ENCODE assay signal across 8 mouse cellular contexts in the genomic region with DNA sequence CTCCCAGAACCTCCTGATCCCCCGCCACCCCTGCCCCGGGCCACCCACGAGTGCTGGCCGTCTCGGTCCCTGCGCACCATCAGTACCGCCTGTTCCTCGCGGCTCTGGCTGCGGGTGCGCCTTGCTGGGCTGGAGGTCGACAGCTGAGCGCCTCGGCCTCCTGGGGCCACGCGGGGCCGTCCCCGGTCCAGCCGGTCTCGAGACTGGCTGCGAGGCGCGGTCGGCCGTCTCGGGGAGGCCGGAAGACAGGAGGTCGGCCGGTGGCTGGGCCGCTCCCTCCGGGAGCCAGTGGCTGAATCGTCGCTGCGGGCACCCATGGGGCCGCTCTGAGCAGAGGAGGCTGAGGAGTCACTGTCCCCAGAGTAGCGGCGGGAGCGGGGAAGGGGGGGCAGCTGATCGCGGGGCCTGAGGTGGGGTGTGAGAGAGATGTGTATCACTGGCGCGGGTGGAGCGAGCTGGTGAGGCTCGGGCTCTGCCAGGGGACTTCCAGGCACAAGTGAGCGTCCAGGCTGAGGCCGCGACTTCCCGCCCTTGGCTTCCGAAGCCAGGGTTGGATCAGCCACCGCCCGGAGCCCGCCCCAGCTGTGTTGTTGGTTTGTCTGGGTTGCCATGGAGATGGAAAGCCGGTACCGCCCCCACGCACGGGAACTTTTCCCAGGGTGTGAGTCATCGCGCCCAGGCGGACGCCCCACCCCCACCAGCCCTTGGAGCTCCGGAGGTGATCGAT. TPM values are rescaled to one million over a fixed set of nuclear protein-coding genes. Genes with fewer than 3 reads are reported as not detected.
DNase-seq lines count a peak whose midpoint lies in the region; ATAC-seq lines count a peak whose summit lies in the region.

No protein-coding gene starts in this region.

- H3K4me3 ChIP-seq in intestine, embryonic 14.5 days (ENCODE audit: low read depth, low read length), result peak overlapping the region; percentile 29
- peak overlapping the region; percentile 95 for H3K4me3 ChIP-seq in megakaryocyte, embryonic 14.5 days (replicated peaks)

- peaks cover 31% of the 10 kb centered on the region for H3K4me1 ChIP-seq in intestine, embryonic 14.5 days (replicated peaks; ENCODE audit: control insufficient read depth, insufficient read depth, low read length)
- peaks cover 94% of the 10 kb centered on the region for H3K4me1 ChIP-seq in megakaryocyte, embryonic 14.5 days

- peak overlapping the region; percentile 63 for H3K4me2 ChIP-seq in intestine, embryonic 14.5 days (ENCODE audit: low read length)

- H3K9ac ChIP-seq in intestine, embryonic 14.5 days (ENCODE audit: low read length), result peak overlapping the region; percentile 23

- H3K9me3 ChIP-seq in intestine, embryonic 14.5 days (ENCODE audit: control insufficient read depth, low read length), result no peaks in the 10 kb centered on the region
- H3K9me3 ChIP-seq in megakaryocyte, embryonic 14.5 days, result peaks cover 51% of the 10 kb centered on the region

- DNase-seq in adrenal gland, adult (ENCODE audit: inconsistent age in 2 of 2, low spot score in 1 of 2), result peak; percentile 96 to 99
- peak; percentile 83 for DNase-seq in embryo, embryonic 10 days (ENCODE audit: low spot score)
- DNase-seq in gastrocnemius, postnatal 25 days, result peak; percentile 93
- peak; percentile 97 for DNase-seq in intestine, embryonic 14.5 days (ENCODE audit: low spot score)
- peak; percentile 89 to 96 for DNase-seq in left cerebral cortex, adult 9 months (ENCODE audit: low spot score in 2 of 2)
- peak; percentile 94 to 95 for DNase-seq in right cerebral cortex, postnatal 10 days (ENCODE audit: low spot score in 2 of 2)
- peak; percentile 97 for DNase-seq in urinary bladder, postnatal 25 days (ENCODE audit: low spot score)

- H3K27me3 ChIP-seq in intestine, embryonic 14.5 days (replicated peaks; ENCODE audit: control insufficient read depth, insufficient read depth, low read length), result peaks cover 69% of the 10 kb centered on the region
- H3K27me3 ChIP-seq in megakaryocyte, embryonic 14.5 days (replicated peaks), result peaks cover 40% of the 10 kb centered on the region

- 4% methylated on average over 62 of the region's 62 CpGs for WGBS in intestine, embryonic 14.5 days

- no peaks in the 10 kb centered on the region for H3K36me3 ChIP-seq in intestine, embryonic 14.5 days (ENCODE audit: control insufficient read depth, insufficient read depth, low read length)
- H3K36me3 ChIP-seq in megakaryocyte, embryonic 14.5 days (replicated peaks; ENCODE audit: low read length), result peaks cover 64% of the 10 kb centered on the region

- H3K27ac ChIP-seq in intestine, embryonic 14.5 days (ENCODE audit: low read depth), result no peak overlapping the region

- ATAC-seq in intestine, embryonic 14.5 days (replicated peaks; ENCODE audit: low FRiP score, low TSS enrichment, low read depth), result peak; percentile 40

RNA-seq across cellular contexts. Expression of gene Gas2l1, which starts 3.6 kb away (rescaled TPM):
- 1 to 10 TPM; 6.0 to 9.4 TPM for total RNA-seq in gastrocnemius, postnatal 25 days (2021)
- polyA plus RNA-seq in intestine, embryonic 14.5 days (2014; fragmentation: Nextera tagmentation; extraction: Ambion mirVana), result 27.4 and 29.3 TPM in 2 replicates
- 1,288 and 2,398 TPM in 2 replicates for polyA plus RNA-seq in megakaryocyte, embryonic 14.5 days (2012; ENCODE audit: insufficient read depth, low replicate concordance)

RNA-seq across cellular contexts. Expression of gene Rasl10a, which starts 3.6 kb away (rescaled TPM):
- not detected for total RNA-seq in gastrocnemius, postnatal 25 days (2021)
- polyA plus RNA-seq in intestine, embryonic 14.5 days (2014; fragmentation: Nextera tagmentation; extraction: Ambion mirVana), result 1.1 and 1.9 TPM in 2 replicates
- polyA plus RNA-seq in megakaryocyte, embryonic 14.5 days (2012; ENCODE audit: insufficient read depth, low replicate concordance), result 12.0 and 22.3 TPM in 2 replicates

RNA-seq across cellular contexts. Expression of gene Rhbdd3, which starts 37.1 kb away (rescaled TPM):
- 10 to 100 TPM; 19.3 to 24.1 TPM for total RNA-seq in gastrocnemius, postnatal 25 days (2021)
- polyA plus RNA-seq in intestine, embryonic 14.5 days (2014; fragmentation: Nextera tagmentation; extraction: Ambion mirVana), result 30.4 TPM in 2 replicates
- 28.8 and 47.9 TPM in 2 replicates for polyA plus RNA-seq in megakaryocyte, embryonic 14.5 days (2012; ENCODE audit: insufficient read depth, low replicate concordance)

RNA-seq across cellular contexts. Expression of gene Ewsr1, which starts 37.5 kb away (rescaled TPM):
- total RNA-seq in gastrocnemius, postnatal 25 days (2021), result 10 to 100 TPM; 69.3 to 82.6 TPM
- polyA plus RNA-seq in intestine, embryonic 14.5 days (2014; fragmentation: Nextera tagmentation; extraction: Ambion mirVana), result 373 and 390 TPM in 2 replicates
- polyA plus RNA-seq in megakaryocyte, embryonic 14.5 days (2012; ENCODE audit: insufficient read depth, low replicate concordance), result 186 and 838 TPM in 2 replicates

Comparison
In these comparisons a context has a peak if more than half of its experiments do, and no peak if none do; other contexts are left out.
1. RNA of gene Gas2l1, which starts 3.6 kb away (polyA plus RNA-seq): 1,288 to 2,398 TPM in megakaryocyte, embryonic 14.5 days; 27.4 to 29.3 TPM in intestine, embryonic 14.5 days; every median in the first group is over 10 times any median in the second.
2. Peak in every context shown above with its lines, with median percentiles within 50 percentile points of each other: DNase-seq.